Mouse (Mus musculus) embryo, embryonic 9.5 days (tissue): Measurements from ENCODE around the gene Timp1.

Experiments used
- DNase-seq: peaks from one replicate; pipeline ENCODE4 v3.0.0-alpha.2; 2017; ENCODE audit errors: extremely low spot score

Gene Timp1

GRCm38 (mm10) chrX:20869962-20870513, at the start of gene Timp1:
Gene Timp1, plus strand, starts transcription at chrX:20870166.
- DNase-seq: peak; percentile 56

- DNase-seq: peak; percentile 24
Observed at GRCm38 (mm10) chrX:20828934-20829333, 41.0 kb upstream of the Timp1 start.

GRCm38 (mm10) chrX:20847232-20847631, 22.7 kb upstream of the Timp1 start:
- no peak for DNase-seq

GRCm38 (mm10) chrX:20847816-20848215, 22.1 kb upstream of the Timp1 start:
- no peak for DNase-seq

GRCm38 (mm10) chrX:20848256-20848984, 21.5 kb upstream of the Timp1 start:
- DNase-seq: peak; percentile 88

GRCm38 (mm10) chrX:20853794-20854193, 16.2 kb upstream of the Timp1 start:
- no peak for DNase-seq

- DNase-seq: no peak
Observed at GRCm38 (mm10) chrX:20861453-20862104, 8.4 kb upstream of the Timp1 start.

- DNase-seq: no peak
Observed at GRCm38 (mm10) chrX:20862105-20863065, 7.6 kb upstream of the Timp1 start.

GRCm38 (mm10) chrX:20863161-20864101, 6.5 kb upstream of the Timp1 start:
- DNase-seq: no peak

- no peak for DNase-seq
Observed at GRCm38 (mm10) chrX:20868091-20868490, 1.9 kb upstream of the Timp1 start.

- DNase-seq: no peak
Observed at GRCm38 (mm10) chrX:20869203-20869602, 763 bp upstream of the Timp1 start.

- DNase-seq: peak; percentile 14
Observed at GRCm38 (mm10) chrX:20872928-20873500, 3.0 kb downstream of the Timp1 start.

GRCm38 (mm10) chrX:20875241-20875640, 5.3 kb downstream of the Timp1 start:
- DNase-seq: no peak

GRCm38 (mm10) chrX:20910074-20910473, 40.1 kb downstream of the Timp1 start:
- DNase-seq: no peak

GRCm38 (mm10) chrX:20913726-20914125, 43.8 kb downstream of the Timp1 start:
- DNase-seq: no peak

- no peak for DNase-seq
Observed at GRCm38 (mm10) chrX:20915075-20915474, 45.1 kb downstream of the Timp1 start.

- DNase-seq: no peak
Observed at GRCm38 (mm10) chrX:20920249-20920843, 50.4 kb downstream of the Timp1 start.

GRCm38 (mm10) chrX:20920844-20921364, 50.9 kb downstream of the Timp1 start, which contains the start of gene Syn1:
Gene Syn1, minus strand, starts transcription at chrX:20921004.
- peak; percentile 80 for DNase-seq

GRCm38 (mm10) chrX:20921366-20921765, 51.4 kb downstream of the Timp1 start:
- no peak for DNase-seq

- DNase-seq: no peak
Observed at GRCm38 (mm10) chrX:20923506-20923905, 53.5 kb downstream of the Timp1 start.
